Mouse (Mus musculus) megakaryocyte, embryonic 14.5 days (primary cell): ENCODE measurements around the gene Dcaf4. TPM values are rescaled to one million over a fixed set of nuclear protein-coding genes. Genes with fewer than 3 reads are reported as not detected.
A peak's percentile ranks its signal among the peaks of the same experiment; 100 is the strongest.

Experiments used
- H3K27me3 ChIP-seq: replicated peaks from 2 replicates; pipeline ENCODE3; 2012; ENCODE audit warnings: inconsistent platforms
- H3K36me3 ChIP-seq: replicated peaks from 2 replicates; pipeline ENCODE3; 2012; ENCODE audit warnings: low read length, inconsistent platforms, mixed read lengths
- H3K4me1 ChIP-seq: 2 replicates; pipeline ENCODE4 v1.6.1; 2012; ENCODE audit warnings: inconsistent platforms
- H3K4me3 ChIP-seq: replicated peaks from 2 replicates; pipeline ENCODE3; 2012; ENCODE audit warnings: moderate library complexity, mild to moderate bottlenecking, inconsistent platforms
- H3K9me3 ChIP-seq: 2 replicates; pipeline ENCODE4 v1.6.1; 2012; ENCODE audit warnings: inconsistent platforms
- FLI1 ChIP-seq: IDR thresholded peaks from 2 replicates; pipeline ENCODE4 v1.6.1; 2012; ENCODE audit warnings: low read length, inconsistent platforms, mixed read lengths
- GATA1 ChIP-seq: IDR thresholded peaks from 3 replicates; pipeline ENCODE4 v1.6.1; 2012; ENCODE audit warnings: mixed read lengths, low read length, inconsistent platforms, borderline replicate concordance
- polyA plus RNA-seq: library from polyadenylated mRNA; stranded (reverse); fragments of >175 nt; gene quantifications from 2 replicates; pipeline ENCODE4 v1.2.3, GENCODE M21; 2012; ENCODE audit warnings: low replicate concordance; ENCODE audit not compliant: insufficient read depth

The Dcaf4 gene
- polyA plus RNA-seq, 1 experiment: 50.2 TPM

DNA sequence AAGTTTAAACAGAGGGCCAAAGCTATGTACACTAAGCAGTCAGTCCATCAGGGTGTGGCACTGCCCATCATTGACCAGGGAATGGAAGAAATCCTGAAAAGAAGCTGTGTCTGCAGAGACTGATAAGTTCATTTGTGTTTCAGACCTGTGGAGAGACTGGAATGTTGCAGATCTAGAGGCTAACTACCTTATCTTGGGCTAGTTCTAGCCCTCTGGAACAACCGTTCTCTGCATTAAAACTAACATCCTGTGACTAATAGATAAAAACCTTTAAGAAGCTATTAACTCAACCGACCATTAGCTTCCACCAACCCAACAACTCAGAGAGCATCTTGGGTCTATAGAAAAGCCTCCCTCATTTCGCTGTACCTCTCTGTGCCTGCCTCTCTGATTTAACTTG, 2.7 kb upstream of the Dcaf4 start:
- no peak overlapping the region for H3K4me3 ChIP-seq
- peaks cover 54% of the 10 kb centered on the region for H3K4me1 ChIP-seq
- H3K27me3 ChIP-seq: peaks cover 6% of the 10 kb centered on the region
- H3K9me3 ChIP-seq: no peaks in the 10 kb centered on the region
- no peak for TF ChIP-seq GATA1
- no peaks in the 10 kb centered on the region for H3K36me3 ChIP-seq

- H3K4me1 ChIP-seq: peaks cover 73% of the 10 kb centered on the region
- no peaks in the 10 kb centered on the region for H3K9me3 ChIP-seq
- peak overlapping the region; percentile 94 for H3K4me3 ChIP-seq
- no peak for TF ChIP-seq GATA1
- TF ChIP-seq FLI1: no peak
- no peaks in the 10 kb centered on the region for H3K27me3 ChIP-seq
- peaks cover 11% of the 10 kb centered on the region for H3K36me3 ChIP-seq
Measured at GRCm38 (mm10) chr12:83521083-83521482, 817 bp downstream of the Dcaf4 start.

DNA sequence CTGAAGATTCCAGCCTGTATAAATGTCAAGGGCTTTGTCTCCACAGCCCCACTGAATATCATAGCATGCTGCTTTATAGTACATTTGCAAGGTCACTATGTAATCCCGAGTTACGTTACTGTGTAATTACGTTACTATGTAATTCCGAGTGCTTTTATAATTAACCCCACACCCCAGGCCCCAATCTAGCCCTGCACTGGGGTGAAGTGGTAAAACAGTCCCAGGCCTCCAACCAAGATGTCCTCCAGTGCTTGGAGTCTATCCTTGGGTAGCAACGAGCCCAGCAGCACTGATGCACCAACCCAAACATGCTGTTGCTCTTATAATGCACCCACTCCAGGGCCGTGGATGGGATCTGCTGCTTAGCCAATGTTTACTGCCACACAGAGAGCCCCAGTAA, 2.8 kb downstream of the Dcaf4 start:
- no peak for TF ChIP-seq FLI1
- no peak for TF ChIP-seq GATA1
- no peaks in the 10 kb centered on the region for H3K27me3 ChIP-seq
- H3K36me3 ChIP-seq: peaks cover 21% of the 10 kb centered on the region
- peak overlapping the region; percentile 67 for H3K4me3 ChIP-seq
- no peaks in the 10 kb centered on the region for H3K9me3 ChIP-seq
- H3K4me1 ChIP-seq: peaks cover 83% of the 10 kb centered on the region

DNA sequence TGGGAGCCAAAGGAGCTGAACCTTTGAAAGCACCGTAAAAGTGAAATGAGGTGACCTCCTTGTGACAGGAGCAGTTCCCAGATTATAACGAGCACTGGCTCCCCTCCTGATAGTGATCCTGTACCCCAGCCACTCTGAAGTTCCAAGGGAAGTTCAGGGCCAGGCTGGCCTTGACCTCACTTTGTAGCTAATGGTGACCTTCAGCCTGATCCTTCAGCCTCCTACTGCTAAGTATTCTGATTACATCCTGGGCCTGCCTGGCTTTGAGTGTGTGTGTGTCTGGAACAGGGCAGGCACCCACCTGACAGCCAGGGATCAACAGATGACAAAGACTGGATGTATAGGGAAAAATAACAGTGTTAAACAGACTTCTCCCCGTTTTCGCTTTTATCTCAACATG, 3.6 kb downstream of the Dcaf4 start:
- Histone ChIP-seq H3K27me3 (no peaks in the 10 kb centered on the region), H3K36me3 (peaks cover 29% of the 10 kb centered on the region), H3K9me3 (no peaks in the 10 kb centered on the region), H3K4me3 (no peak overlapping the region), H3K4me1 (peaks cover 89% of the 10 kb centered on the region)
- TF ChIP-seq FLI1 (no peak), GATA1 (no peak)

- H3K9me3 ChIP-seq: no peaks in the 10 kb centered on the region
- H3K4me1 ChIP-seq: peaks cover 87% of the 10 kb centered on the region
- peaks cover 32% of the 10 kb centered on the region for H3K36me3 ChIP-seq
- no peaks in the 10 kb centered on the region for H3K27me3 ChIP-seq
- TF ChIP-seq FLI1 (no peak), GATA1 (no peak)
- H3K4me3 ChIP-seq: no peak overlapping the region
Measured at GRCm38 (mm10) chr12:83524329-83524728, 4.1 kb downstream of the Dcaf4 start.

DNA sequence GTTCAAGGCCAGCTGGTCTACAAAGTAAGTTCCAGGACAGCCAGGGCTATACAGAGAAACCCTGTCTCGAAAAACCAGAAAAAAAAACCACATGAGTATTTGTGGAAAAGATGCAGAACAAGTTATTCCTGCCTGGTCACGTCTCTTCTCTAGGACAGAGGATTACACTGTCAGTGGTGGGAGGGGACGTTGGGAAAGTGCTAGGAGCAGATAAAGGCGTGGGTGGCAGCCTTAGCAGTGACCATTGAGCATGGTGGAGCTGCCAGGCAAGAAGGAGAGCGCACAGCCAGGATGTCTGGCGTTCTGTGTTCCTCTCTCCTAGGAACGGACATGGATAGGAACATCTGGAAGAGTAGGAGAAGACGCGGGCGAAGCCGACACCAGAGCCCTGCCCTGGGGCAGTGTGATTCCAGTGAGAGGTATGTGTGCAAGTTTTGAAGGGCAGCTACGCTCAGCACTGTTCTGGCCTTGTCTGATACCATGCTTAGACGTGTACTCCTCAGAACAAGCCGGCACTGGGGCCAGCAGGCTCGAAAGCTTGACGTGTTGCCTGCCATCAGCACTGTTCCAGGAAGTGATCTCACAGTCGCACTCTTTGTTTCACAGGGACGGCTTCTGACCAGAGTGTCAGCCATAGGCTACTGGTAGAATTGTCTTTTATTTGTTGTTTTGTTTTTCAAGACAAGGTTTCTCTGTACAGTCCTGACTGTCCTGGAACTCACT, 5.7 kb downstream of the Dcaf4 start:
- H3K9me3 ChIP-seq: no peaks in the 10 kb centered on the region
- H3K4me3 ChIP-seq: peak overlapping the region; percentile 90
- peaks cover 48% of the 10 kb centered on the region for H3K36me3 ChIP-seq
- TF ChIP-seq FLI1 (no peak), GATA1 (no peak)
- H3K27me3 ChIP-seq: no peaks in the 10 kb centered on the region
- H3K4me1 ChIP-seq: peaks cover 85% of the 10 kb centered on the region

GRCm38 (mm10) chr12:83527816-83528215, 7.5 kb downstream of the Dcaf4 start:
- Histone ChIP-seq H3K4me3 (peak overlapping the region; percentile 44), H3K27me3 (no peaks in the 10 kb centered on the region), H3K36me3 (peaks cover 66% of the 10 kb centered on the region), H3K9me3 (no peaks in the 10 kb centered on the region), H3K4me1 (peaks cover 83% of the 10 kb centered on the region)
- TF ChIP-seq GATA1 (no peak), FLI1 (no peak)

GRCm38 (mm10) chr12:83528665-83529064, 8.4 kb downstream of the Dcaf4 start:
- TF ChIP-seq FLI1 (no peak), GATA1 (no peak)
- H3K27me3 ChIP-seq: no peaks in the 10 kb centered on the region
- peaks cover 81% of the 10 kb centered on the region for H3K4me1 ChIP-seq
- peaks cover 68% of the 10 kb centered on the region for H3K36me3 ChIP-seq
- H3K4me3 ChIP-seq: no peak overlapping the region
- no peaks in the 10 kb centered on the region for H3K9me3 ChIP-seq

GRCm38 (mm10) chr12:83531992-83532391, 11.7 kb downstream of the Dcaf4 start:
- H3K4me3 ChIP-seq: no peak overlapping the region
- no peaks in the 10 kb centered on the region for H3K27me3 ChIP-seq
- TF ChIP-seq GATA1 (no peak), FLI1 (no peak)
- peaks cover 94% of the 10 kb centered on the region for H3K36me3 ChIP-seq
- peaks cover 61% of the 10 kb centered on the region for H3K4me1 ChIP-seq
- no peaks in the 10 kb centered on the region for H3K9me3 ChIP-seq

- peaks cover 96% of the 10 kb centered on the region for H3K36me3 ChIP-seq
- no peaks in the 10 kb centered on the region for H3K27me3 ChIP-seq
- TF ChIP-seq FLI1: no peak
- no peak for TF ChIP-seq GATA1
- H3K4me1 ChIP-seq: peaks cover 51% of the 10 kb centered on the region
- H3K9me3 ChIP-seq: no peaks in the 10 kb centered on the region
- H3K4me3 ChIP-seq: no peak overlapping the region
Measured at GRCm38 (mm10) chr12:83532966-83533365, 12.7 kb downstream of the Dcaf4 start.

GRCm38 (mm10) chr12:83534190-83534589, 13.9 kb downstream of the Dcaf4 start:
- H3K36me3 ChIP-seq: peaks cover 96% of the 10 kb centered on the region
- H3K9me3 ChIP-seq: no peaks in the 10 kb centered on the region
- peaks cover 39% of the 10 kb centered on the region for H3K4me1 ChIP-seq
- no peak for TF ChIP-seq GATA1
- TF ChIP-seq FLI1: no peak
- no peak overlapping the region for H3K4me3 ChIP-seq
- H3K27me3 ChIP-seq: no peaks in the 10 kb centered on the region
